Mouse (Mus musculus): ENCODE measurements around the gene Akap5. TPM values are rescaled to one million over a fixed set of nuclear protein-coding genes. Genes with fewer than 3 reads are reported as not detected.

The Akap5 gene
- total RNA-seq (2015; ENCODE audit: low replicate concordance) (0.38 TPM in 1 of 2 replicates, not detected in the other), total RNA-seq (2017; ENCODE audit: low replicate concordance) (0.28 TPM in 1 of 2 replicates, not detected in the other)

DNA sequence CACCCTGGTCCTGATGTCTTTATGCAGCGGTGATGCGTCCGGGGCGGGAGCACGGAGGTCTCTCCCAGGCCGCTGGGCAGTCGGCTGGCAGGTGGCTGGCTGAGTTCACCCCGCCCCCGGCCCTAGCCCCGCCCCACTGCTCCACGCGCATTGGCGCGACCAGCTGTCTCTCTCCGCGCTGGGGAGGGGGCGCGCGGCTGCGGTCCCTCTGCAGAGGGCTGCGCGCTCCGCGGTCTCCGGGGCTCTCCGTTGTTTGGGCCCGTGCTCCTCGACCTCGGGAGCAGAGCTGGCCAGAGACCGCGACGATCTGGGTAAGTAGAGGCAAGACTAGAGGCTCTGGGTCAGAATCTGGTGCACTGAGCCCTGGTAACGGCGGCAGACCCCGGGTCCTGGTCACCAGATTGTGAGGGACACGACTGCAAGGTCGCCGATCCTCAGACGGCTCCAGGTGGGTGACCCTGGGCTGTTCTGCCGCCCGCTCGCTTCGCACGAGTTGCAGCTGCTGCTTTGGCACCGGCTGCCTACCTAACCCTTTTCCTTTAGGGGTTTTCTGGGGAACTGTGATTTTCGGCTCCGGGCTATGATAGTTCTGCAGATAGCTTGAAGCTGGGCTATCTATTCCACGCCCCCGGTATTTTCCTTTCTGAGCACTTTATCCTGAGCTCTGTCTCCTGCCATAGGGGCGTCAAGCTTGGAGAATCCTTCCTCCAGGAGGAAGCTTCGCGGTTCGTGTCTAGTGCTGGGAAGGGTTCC lies at the start of gene Akap5:
Gene Akap5, plus strand, starts transcription at position 213 of the 753 bp plus-strand sequence.
- no peak; the same call in 1 of the 2 replicates for ATAC-seq (replicated peaks; ENCODE audit: low FRiP score, poor library complexity, severe bottlenecking)

DNA sequence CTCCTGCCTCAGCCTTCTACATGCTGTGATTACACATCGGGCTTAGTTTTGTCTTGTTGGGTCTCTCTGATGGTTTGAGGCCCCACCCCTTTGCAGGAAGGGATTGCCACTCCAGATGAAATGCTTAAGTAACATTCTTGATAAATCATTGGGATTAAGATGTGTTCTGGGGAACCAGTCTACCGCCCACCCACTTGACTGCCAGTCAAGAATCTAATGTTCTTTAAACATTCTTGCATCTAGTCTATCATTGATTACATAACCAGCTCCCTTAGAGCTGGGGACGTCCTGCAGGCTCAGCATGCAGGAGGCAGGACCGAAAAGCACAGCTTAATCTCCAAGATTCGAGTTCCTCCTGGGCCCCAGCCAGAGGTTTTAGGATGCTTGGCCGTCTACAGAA lies 46.5 kb upstream of the Akap5 start:
- ATAC-seq (replicated peaks; ENCODE audit: low FRiP score, poor library complexity, severe bottlenecking) = no peak

DNA sequence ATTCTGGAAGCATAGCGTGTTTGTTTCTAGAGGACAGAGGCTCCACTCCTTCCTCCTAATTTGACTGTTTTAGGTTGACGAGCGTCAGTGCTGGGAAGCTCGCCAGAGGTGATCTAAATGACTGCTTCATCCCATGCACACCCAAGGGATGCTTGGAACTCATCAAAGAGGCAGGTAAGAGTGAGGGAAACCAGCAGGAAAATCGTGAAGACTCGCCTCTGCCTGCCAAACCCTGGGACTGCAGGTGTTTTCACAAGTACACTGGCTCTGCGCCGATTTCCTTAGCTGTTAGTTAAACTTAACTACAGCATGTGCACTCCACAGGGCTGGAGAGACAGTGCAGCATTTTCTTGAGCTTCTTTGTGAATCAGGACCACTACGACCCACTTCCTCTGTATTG lies 44.1 kb upstream of the Akap5 start:
- ATAC-seq (replicated peaks; ENCODE audit: low FRiP score, poor library complexity, severe bottlenecking) = no peak

DNA sequence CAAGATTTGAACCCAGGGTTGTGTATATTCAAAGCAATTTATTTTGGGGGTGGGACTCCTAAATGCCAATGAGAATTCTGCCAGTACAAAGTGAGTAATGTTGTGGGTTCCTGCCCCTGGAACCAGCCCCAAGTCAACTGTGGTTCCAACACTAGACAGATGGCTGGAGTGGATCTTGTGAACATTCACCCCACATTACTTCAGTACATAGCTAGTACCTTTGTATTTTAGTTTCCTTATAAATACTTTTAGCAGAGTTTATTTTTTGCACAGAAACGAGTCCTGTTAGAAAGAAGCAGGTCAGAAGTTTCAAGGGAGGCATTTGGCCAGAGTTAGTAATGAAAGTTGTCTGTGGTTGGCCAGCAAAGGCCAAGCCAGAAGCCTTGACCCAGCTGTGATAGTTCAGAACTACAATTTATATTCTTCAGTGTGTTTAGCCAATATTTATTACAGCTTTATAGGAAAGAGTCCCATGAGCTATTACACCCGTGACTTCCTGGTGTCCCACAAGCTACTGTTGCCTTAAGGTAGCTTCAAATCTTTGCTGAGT lies 43.5 kb upstream of the Akap5 start:
- no peak for ATAC-seq (replicated peaks; ENCODE audit: low FRiP score, poor library complexity, severe bottlenecking)

DNA sequence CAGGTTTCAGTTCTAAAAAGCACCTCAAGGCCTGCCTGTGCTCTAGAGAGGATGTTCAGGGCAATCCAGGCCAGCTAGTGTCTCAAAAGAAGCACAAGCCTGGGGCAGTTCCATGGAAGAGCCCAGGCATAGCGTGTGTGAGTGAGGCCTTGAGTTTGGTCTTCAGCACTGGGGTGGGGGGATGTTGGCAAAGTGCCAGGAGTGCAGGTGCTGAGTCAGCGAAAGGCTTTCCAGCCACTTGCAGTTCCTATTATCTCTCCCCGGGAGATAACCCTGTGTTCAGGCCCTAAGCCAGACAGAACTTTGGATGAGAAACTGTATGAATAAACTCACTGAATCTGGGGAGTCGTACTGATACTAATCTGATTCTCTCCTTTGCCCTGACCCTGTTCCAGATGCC lies 42.6 kb upstream of the Akap5 start:
- no peak for ATAC-seq (replicated peaks; ENCODE audit: low FRiP score, poor library complexity, severe bottlenecking)

DNA sequence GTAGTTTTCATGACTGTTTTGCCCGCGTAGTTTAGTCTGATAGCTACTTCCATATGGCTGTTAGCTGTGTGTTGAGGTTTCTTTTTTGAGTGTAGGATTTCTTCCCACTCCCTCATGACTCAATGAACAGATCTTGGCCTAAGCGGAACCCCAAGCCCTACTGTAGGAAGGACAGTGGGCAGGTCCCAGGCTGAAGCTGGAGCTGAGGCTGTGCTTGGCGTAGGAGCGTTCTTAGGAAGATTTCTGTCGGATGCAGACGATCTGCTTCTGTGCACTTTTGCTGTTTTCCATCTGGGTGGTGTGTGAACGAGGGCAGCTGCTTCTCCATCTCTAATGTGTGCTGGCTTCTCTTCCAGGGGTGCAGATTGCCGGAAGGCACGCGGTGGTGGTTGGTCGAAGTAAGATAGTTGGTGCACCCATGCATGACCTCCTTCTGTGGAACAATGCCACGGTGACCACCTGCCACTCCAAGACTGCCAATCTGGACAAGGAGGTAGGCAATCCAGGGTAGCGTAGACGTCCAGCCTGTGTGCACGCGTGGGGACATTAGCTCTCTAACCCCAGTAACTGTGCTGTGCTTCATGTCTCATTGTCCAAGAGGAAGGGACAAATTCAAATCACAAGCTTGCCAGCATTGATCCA lies 42.0 kb upstream of the Akap5 start:
- ATAC-seq (replicated peaks; ENCODE audit: low FRiP score, poor library complexity, severe bottlenecking) = no peak

DNA sequence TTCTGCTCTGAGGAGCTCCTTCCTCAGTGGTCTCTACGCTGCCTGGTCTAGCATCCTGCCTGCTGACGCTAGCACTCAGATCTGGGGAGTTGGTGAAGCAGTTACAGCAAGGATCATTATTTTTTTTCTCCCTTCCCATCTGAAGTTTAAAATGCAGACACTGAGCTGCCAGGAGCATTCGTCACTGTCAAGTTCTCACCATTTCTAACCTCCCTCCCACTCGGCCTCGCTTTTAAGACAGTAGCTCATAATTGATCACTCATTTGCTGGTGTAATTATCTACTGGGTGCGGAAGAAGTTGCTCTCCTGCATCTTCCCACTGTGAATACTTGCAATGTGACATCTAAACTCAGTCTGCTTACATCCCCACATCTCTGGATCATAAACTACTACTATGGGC lies 39.3 kb upstream of the Akap5 start:
- ATAC-seq (replicated peaks; ENCODE audit: low FRiP score, poor library complexity, severe bottlenecking) = no peak

DNA sequence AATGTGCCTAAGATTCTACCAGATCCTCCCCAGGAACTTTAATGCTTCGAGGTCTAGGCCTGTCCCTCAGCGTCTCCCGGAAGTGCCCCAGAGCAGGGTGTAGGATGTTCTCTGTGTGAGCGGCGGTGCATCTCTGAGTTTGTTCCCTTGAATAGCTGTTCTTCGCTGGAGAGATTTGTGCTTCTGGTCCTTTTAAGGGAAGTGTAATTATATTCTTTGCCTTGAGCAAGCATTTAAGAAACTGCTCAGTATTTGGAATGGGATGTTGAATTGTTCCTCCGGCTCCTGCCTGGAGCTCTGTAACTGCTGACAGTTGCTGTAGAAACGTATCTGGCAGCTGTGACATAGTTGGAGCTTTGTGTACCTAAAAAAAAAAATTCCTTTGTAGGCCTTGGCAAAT lies 36.7 kb upstream of the Akap5 start:
- ATAC-seq (replicated peaks; ENCODE audit: low FRiP score, poor library complexity, severe bottlenecking) = no peak

DNA sequence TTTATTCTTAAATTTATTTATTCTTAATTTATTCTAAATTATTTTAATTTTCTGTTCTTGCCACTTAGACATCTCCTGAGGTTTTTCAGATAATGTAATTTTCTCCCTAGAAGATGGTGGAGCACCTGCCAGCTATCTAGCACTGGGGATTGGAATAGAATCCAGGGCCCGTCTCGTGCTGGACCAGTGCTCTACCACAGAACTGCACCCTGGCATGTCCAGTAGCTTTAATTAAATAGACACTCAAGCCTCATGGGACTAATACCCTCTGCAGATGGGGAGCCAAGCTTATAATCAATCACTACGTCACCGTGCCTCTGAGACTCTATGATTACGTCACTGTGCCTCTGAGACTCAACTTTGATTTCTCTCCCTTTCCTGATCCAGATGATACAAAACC lies 36.2 kb upstream of the Akap5 start:
- no peak for ATAC-seq (replicated peaks; ENCODE audit: low FRiP score, poor library complexity, severe bottlenecking)

DNA sequence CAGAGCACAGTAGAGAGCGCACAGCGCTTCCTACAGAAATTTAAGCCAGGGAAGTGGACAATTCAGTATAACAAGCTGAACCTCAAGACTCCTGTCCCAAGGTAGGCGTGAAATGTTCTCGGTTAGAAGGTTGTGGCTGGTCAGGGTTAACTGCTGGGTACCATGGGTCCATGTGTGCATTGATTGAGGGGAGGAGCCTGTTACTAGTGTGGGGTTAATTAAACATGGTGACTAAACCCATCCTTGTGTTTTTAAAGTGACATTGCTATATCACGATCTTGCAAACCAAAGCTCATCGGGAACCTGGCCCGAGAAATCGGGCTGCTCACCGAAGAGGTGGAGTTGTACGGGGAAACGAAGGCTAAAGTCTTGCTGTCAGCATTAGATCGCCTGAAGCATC lies 35.3 kb upstream of the Akap5 start:
- no peak for ATAC-seq (replicated peaks; ENCODE audit: low FRiP score, poor library complexity, severe bottlenecking)

DNA sequence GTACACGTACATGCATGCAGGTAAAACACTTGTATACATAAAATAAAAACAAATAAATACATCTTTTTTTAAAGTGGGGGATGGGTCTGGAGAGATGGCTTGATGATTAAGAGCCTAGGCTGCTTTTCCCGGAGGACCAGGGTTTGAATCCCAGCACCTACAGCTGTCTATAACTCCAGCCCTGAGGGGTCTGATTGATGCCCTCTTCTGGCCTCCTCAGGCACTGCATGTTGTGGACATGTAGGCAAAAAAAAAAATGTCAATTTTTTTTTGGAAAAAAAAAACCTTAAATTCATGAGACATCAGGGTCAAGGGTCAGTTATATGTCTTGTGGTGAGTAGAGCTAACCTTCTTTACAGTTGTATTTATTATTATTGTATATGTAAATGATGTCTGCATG lies 34.4 kb upstream of the Akap5 start:
- ATAC-seq (replicated peaks; ENCODE audit: low FRiP score, poor library complexity, severe bottlenecking) = no peak

DNA sequence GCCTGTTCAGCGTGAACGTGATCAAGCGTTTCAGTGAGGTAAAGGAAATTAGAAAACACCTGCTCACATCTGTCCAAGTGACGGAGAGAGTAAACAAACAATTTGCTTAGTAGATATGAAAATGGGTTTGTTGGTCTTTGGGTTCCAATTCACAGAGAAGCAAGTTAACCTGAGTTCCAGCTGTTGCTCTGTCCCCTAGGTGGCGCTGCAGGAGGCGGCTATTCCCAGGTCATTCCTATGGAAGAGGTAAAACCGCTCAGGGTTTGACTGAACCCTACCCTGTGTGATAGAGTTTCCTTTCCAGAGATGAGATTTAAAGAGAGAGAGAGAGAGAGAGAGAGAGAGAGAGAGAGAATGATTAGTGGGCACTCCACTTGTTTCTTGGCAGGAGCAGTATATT lies 31.5 kb upstream of the Akap5 start:
- peak; percentile 76; the same call in 1 of the 2 replicates for ATAC-seq (replicated peaks; ENCODE audit: low FRiP score, poor library complexity, severe bottlenecking)

DNA sequence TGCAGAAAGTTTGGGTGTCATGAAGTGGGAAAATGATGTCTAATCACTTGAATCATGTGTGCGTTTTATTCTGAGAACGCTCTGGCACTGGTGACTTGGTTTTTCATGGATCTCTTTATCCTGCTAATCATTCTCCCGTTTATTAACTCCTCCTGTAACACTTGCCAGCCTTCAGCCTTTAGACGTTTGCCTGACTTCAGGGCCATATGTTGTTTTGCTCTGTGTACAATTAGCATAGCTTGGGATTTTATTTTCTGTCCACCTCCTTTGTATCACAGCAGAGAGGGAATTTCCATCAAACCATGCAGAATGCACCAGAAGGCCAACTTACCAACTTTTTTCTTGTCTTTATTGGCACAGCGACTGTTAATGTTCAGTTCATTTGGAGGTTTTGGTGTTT lies 26.9 kb upstream of the Akap5 start:
- ATAC-seq (replicated peaks; ENCODE audit: low FRiP score, poor library complexity, severe bottlenecking) = no peak

DNA sequence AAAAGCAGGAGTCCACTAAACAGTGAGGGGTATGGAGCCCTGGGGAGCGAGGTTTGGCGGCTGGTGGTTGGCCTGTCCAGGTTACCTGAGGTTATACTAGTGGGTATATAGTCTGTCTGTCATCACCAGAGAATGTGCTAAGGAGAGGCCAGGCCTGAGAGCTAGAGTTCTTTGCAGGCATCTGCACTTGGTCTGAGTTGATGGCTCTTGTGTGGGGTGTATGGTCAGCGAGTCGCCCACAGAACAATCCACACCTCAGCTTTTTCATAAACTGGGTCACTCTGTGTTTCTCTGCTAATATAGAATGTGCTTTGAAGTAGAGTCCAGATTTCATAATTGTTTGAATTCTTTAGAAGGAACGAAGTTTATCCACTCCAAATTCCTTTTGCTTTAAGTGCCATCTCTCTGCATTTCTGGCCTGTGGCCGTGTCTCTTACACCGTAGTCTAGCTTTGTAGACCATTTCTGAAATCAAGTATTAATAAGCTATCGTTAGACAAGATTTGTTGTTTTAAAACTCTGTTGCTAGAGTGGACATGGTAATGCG lies 25.3 kb upstream of the Akap5 start:
- ATAC-seq (replicated peaks; ENCODE audit: low FRiP score, poor library complexity, severe bottlenecking) = no peak

DNA sequence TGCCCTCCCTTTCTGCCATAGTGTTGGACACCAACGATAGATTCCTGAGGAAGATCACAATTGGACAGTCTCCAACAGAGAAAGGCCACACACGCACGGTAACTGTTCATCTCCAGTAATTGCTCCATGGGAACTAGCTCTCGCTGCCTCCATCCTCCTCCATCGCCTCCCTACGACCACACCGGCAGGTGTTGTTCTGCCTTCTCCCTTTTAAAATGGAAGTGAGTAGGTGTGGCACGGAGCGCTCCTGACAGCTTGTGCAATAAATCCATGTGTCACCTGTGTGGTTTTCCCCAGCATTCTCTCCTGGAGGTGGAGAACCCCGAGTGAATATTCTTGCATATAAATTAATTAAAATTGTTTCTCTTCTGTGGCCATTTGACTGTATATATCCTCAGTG lies 24.3 kb upstream of the Akap5 start:
- no peak for ATAC-seq (replicated peaks; ENCODE audit: low FRiP score, poor library complexity, severe bottlenecking)

DNA sequence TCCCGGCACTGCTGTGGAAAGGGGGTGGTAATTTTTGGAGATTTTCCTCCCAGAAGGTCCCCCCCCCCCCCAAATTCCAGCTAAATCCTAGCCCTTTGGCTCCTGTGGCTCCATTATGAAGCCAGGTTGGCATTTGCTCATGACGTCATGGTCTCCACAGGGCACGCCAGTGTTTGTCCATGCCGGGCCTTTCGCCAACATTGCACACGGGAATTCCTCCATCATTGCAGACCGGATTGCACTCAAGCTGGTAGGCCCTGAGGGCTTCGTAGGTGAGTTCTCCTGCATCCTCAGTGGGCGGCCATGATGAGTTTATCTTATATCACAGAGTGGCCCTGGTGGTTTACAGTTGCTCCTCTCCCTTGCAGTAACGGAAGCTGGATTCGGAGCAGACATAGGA lies 21.2 kb upstream of the Akap5 start:
- ATAC-seq (replicated peaks; ENCODE audit: low FRiP score, poor library complexity, severe bottlenecking) = no peak

DNA sequence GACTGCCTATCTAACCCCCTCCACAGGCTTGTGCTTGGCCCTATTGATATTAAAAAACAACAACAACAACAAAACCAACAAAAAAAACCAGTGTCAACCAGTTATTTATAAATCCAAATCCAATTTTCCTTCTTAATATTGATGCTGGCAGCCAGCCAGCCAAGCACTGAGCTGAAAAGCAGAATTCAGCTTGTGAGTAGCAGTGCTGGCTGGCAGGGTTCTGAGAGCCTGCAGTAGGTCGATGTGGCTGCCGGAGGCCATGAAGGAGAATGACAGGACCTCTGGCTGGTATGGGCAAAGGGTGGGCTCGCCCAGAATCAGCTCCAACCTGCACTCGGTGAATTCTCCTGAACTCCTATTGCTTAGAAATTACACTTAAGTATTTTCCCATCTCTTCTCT lies 20.5 kb upstream of the Akap5 start:
- ATAC-seq (replicated peaks; ENCODE audit: low FRiP score, poor library complexity, severe bottlenecking) = no peak

DNA sequence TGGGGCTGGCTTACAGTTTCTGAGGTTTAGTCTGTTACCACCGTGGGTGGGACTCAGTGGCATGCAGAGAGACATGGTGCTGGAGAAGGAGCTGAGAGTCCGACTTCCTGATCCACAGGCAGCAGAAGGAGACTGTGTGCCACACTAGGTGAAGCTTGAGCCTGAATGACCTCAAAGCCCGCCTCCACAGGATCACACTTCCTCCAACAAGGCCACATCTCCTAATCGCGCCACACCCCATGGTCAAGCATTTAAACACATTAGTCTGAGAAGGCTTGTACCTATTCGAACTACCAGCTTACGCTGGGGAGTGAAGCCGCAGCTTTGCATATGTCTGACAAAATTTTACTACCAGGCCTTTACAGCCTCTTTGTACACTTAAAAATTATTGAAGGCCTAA lies 19.6 kb upstream of the Akap5 start:
- no peak for ATAC-seq (replicated peaks; ENCODE audit: low FRiP score, poor library complexity, severe bottlenecking)

DNA sequence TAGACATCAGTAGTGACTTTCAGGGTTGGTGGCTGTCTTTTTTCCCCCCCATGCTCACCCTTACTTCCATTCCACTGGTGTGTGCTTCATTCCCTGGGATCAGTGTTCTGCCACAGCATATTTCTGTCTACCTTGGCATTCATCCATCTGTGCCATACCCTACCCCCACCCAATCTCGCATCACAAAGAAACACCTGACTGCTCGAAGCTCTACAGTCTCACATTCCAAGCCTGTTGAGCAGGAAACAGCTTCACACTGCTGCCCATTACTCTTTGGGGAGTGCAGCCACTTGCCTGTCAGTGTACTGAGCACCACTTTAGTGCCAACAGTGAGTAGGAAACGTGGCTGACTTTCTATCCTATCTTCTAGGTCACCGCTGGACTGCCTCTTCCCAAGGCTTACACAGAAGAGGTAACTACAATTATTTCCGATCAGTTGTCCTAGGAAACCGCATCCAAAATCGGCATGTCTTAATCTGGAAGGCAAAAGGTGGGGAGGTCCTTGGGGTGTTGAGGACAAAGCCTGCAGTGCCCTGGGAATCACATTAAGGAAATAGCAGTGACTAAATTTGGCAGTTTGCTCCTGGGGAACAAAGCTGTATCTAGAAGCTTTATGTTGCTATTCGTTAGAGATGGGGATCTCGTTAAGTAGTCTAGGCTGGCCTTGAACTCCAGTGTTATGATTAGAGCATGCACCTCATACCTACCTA lies 17.7 kb upstream of the Akap5 start:
- no peak for ATAC-seq (replicated peaks; ENCODE audit: low FRiP score, poor library complexity, severe bottlenecking)

DNA sequence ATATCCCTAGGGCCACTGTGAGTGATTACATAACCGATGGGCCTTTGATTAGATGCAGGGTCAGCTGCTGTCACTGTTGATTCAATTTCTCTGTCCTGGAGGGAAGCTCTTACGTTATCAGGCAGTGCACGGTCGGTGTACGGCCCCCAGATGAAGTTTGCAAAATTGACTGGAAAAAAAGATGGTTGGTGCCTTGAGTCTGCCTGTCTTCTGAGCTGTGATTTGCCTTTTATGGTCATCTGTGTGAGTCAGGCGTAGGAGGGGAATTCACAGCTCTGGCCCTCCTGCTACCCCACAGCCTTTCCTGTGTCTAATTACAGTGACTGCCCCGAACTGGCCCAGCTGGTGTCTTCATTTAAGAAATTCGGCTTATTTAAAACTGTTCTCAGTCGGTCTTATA lies 16.7 kb upstream of the Akap5 start:
- ATAC-seq (replicated peaks; ENCODE audit: low FRiP score, poor library complexity, severe bottlenecking) = no peak

All from erythroblast, adult 5-6 weeks (primary cell).